Mouse (Mus musculus) ES-E14 (cell line): ENCODE data around the gene Ephx3.

ENCODE experiments used
- CHD2 ChIP-seq: IDR thresholded peaks from 2 replicates; pipeline ENCODE4 v1.6.1; 2014; ENCODE audit warnings: mild to moderate bottlenecking, low read depth, low read length, inconsistent platforms
- ZC3H11A ChIP-seq: IDR thresholded peaks from 2 replicates; pipeline ENCODE4 v1.6.1; 2012; ENCODE audit warnings: low read depth, mild to moderate bottlenecking, inconsistent platforms, low read length, borderline replicate concordance
- ZNF384 ChIP-seq: IDR thresholded peaks from 2 replicates; pipeline ENCODE4 v1.6.1; 2012; ENCODE audit warnings: low read depth, low read length, inconsistent platforms

DNA sequence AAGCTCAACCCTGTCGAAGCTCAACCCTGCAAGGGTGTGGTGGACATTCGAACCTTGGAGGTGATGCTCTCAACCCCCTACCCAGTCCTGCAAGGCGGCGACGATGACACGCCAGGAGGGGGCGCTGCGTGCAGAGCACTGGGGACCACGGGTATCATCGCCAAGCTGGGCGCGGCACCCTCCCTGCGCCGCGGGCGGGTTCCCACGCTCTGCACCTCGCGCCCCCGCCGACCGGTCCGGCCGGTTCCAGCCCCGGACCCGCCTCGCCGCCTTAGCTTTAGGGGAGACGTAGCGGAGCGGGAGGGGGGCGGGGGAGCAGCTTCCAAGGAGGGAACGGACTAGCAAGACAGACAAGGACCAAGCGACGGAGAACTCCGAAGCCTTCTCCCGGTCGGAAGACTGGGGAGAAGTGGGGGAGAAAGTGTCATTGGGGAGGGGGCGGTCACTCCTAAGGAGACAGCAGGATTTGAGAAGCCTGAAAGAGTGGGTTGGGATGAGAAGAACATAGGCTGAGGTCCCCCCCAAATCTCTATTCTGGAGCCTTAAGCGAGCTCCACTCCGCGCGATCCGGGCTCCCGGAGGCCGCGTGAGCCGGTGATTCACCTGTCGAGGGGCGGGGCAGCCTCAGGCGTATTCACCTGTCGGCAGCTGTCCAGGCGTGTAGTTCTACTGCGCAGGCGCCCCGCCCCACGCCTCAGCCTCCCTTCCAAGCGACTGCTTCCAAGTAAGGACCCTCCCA, 27.1 kb downstream of the Ephx3 start:
- TF ChIP-seq ZC3H11A (no peak), CHD2 (no peak), ZNF384 (no peak)
